Comparison of ENCODE assay signal across 9 mouse cellular contexts in genomic region chr5:44799053-44799860, GRCm38 (mm10). TPM values are rescaled to one million over a fixed set of nuclear protein-coding genes. Genes with fewer than 3 reads are reported as not detected.
DNase-seq lines count a peak whose midpoint lies in the region; ATAC-seq and TF ChIP-seq lines count a peak whose summit lies in the region.
"Had no signal": no experiment of that assay in that cellular context is flagged by ENCODE, and none has a peak within 500 bp of the region (broad histone marks: within the 10 kb centered on the region; RNA-seq: fewer than 3 reads in every experiment).

Gene Ldb2 (minus strand): TSS chr5:44799680.

- DNase-seq in 416B (ENCODE audit: low read depth) = peak; percentile 65
- DNase-seq in cerebellum, postnatal 36 days = peak; percentile 4 to 17
- DNase-seq in gastrocnemius, adult 18-20 months (ENCODE audit: low spot score) = peak; percentile 32
- peak; percentile 46 to 57 for DNase-seq in layer of hippocampus, postnatal 14 days (ENCODE audit: low spot score in 2 of 2)
- DNase-seq in lung, embryonic 14.5 days = peak; percentile 73
- peak; percentile 56 for DNase-seq in ovary, postnatal 36 days (ENCODE audit: low spot score)

- ATAC-seq in hindbrain, embryonic 12.5 days (ENCODE audit: low FRiP score) = peak; percentile 95
- peak; percentile 96 for ATAC-seq in lung, embryonic 14.5 days (ENCODE audit: insufficient read depth)
- ATAC-seq in erythroid progenitor cell, adult 5-6 weeks (replicated peaks; ENCODE audit: low FRiP score, poor library complexity, severe bottlenecking) = no peak

- H3K4me3 ChIP-seq in hindbrain, embryonic 12.5 days = peak within 1 kb of the TSS; percentile 33
- peak within 1 kb of the TSS; percentile 51 for H3K4me3 ChIP-seq in lung, embryonic 14.5 days (ENCODE audit: low read depth, low read length)

- H3K9me3 ChIP-seq in hindbrain, embryonic 12.5 days (replicated peaks) = no peaks in the 10 kb centered on the region
- no peaks in the 10 kb centered on the region for H3K9me3 ChIP-seq in lung, embryonic 14.5 days (ENCODE audit: low read depth, low read length)

- no peak within 1 kb of the TSS for H3K27ac ChIP-seq in hindbrain, embryonic 12.5 days
- peak within 1 kb of the TSS; percentile 73 for H3K27ac ChIP-seq in lung, embryonic 14.5 days (ENCODE audit: low read depth)
- H3K27ac ChIP-seq: macrophage had no signal

- no peak for TF ChIP-seq CTCF in lung, embryonic 14.5 days (IDR thresholded peaks at IDR 0.05; ENCODE audit: low read depth)

- no peaks in the 10 kb centered on the region for H3K27me3 ChIP-seq in hindbrain, embryonic 12.5 days
- no peaks in the 10 kb centered on the region for H3K27me3 ChIP-seq in lung, embryonic 14.5 days (ENCODE audit: insufficient read depth, low read length)

- 1% methylated on average over 15 of the region's 19 CpGs for WGBS in hindbrain, embryonic 12.5 days
- WGBS in lung, embryonic 14.5 days = under 1% methylated on average over 19 of the region's 19 CpGs

- H3K9ac ChIP-seq in hindbrain, embryonic 12.5 days = peak within 1 kb of the TSS; percentile 41
- peak within 1 kb of the TSS; percentile 57 for H3K9ac ChIP-seq in lung, embryonic 14.5 days

- peak within 1 kb of the TSS; percentile 51 for H3K4me2 ChIP-seq in hindbrain, embryonic 12.5 days (replicated peaks)
- peak within 1 kb of the TSS; percentile 68 for H3K4me2 ChIP-seq in lung, embryonic 14.5 days

- H3K36me3 ChIP-seq in hindbrain, embryonic 12.5 days = no peaks in the 10 kb centered on the region
- H3K36me3 ChIP-seq in lung, embryonic 14.5 days (ENCODE audit: insufficient read depth) = no peaks in the 10 kb centered on the region

- peaks cover 3% of the 10 kb centered on the region; the same call in 1 of the 2 replicates for H3K4me1 ChIP-seq in hindbrain, embryonic 12.5 days
- 0 out of 2 replicates have a peak, but pooled peaks cover 3% of the 10 kb centered on the region for H3K4me1 ChIP-seq in lung, embryonic 14.5 days (ENCODE audit: insufficient read depth)

RNA-seq across cellular contexts. Expression of gene Ldb2, which starts in this region (rescaled TPM):
- 1 to 10 TPM; 2.9 to 3.5 TPM for total RNA-seq in gastrocnemius, adult 18-20 months (2021)
- polyA plus RNA-seq in hindbrain, embryonic 12.5 days (2016; fragmentation: Nextera tagmentation; extraction: Ambion mirVana) = 27.0 and 31.1 TPM in 2 replicates
- 10 to 100 TPM; 34.1 to 40.6 TPM for total RNA-seq in layer of hippocampus, postnatal 14 days (2021)
- 50.6 and 51.2 TPM in 2 replicates for polyA plus RNA-seq in lung, embryonic 14.5 days (2014; fragmentation: Nextera tagmentation; extraction: Ambion mirVana)
- 1.3 TPM in 1 of 2 replicates, not detected in the other for total RNA-seq in erythroid progenitor cell, adult 5-6 weeks (2015; ENCODE audit: low replicate concordance)
- total RNA-seq in erythroid progenitor cell, adult 5-6 weeks (2017; ENCODE audit: low replicate concordance) = not detected in 2 replicates
- polyA plus RNA-seq: macrophage had no signal

Comparison
In these comparisons a context has a peak if more than half of its experiments do, and no peak if none do; other contexts are left out.
1. RNA of gene Ldb2 (total RNA-seq): 34.1 to 40.6 TPM in layer of hippocampus, postnatal 14 days; 2.9 to 3.5 TPM in gastrocnemius, adult 18-20 months and 1.3 TPM in erythroid progenitor cell, adult 5-6 weeks; every median in the first group is over 4 times any median in the second.
2. DNase-seq: peak in every context shown above with its lines; median percentile 73 in lung, embryonic 14.5 days; 65 in 416B; 56 in ovary, postnatal 36 days; 52 in layer of hippocampus, postnatal 14 days; 32 in gastrocnemius, adult 18-20 months; 10 in cerebellum, postnatal 36 days.